Comparison of ENCODE assay signal across 8 mouse cellular contexts in the genomic region with DNA sequence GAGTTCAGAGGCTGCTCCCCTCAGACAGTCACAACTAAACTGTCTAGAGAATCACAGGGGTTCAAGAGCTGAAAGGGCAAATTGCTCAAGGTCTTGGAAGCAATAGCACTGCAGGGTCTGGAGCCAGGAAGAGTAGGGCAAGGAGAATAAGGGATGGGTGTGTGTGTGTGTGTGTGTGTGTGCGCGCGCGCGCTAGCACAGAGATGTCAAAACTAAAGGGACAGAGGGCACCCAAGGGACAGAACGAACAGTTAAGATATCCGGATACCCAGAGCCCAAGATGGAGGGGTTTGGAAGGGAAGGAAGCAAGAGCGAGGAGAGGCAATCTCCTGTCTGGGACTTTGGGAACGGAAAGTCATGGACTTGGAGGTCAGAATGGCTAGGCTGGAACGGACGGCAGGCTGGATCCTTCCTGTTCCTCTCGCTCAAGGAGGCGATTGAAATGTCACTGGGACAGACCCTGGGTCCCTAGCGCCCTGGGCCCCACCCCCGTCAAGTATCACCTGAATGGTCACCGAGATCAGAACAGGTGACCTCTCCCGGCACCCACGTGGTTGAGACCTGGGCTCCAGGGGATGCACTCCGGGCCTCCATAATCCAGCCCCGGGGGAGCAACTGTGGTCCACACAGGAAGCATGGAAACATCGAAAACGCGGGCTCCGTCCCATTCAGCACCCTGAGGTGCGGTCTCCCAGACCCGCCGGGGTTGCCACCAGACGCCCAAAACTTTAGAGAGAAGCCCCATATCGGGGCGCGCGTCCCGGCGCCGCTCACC. TPM values are rescaled to one million over a fixed set of nuclear protein-coding genes. Genes with fewer than 3 reads are reported as not detected.
DNase-seq lines count a peak whose midpoint lies in the region; ATAC-seq and TF ChIP-seq lines count a peak whose summit lies in the region.
"Had no signal": no experiment of that assay in that cellular context is flagged by ENCODE, and none has a peak within 500 bp of the region (broad histone marks: within the 10 kb centered on the region; RNA-seq: fewer than 3 reads in every experiment).

No protein-coding gene starts in this region.

- peak overlapping the region; percentile 92 for H3K4me2 ChIP-seq in hindbrain, embryonic 14.5 days (replicated peaks)

- H3K36me3 ChIP-seq in testis, adult 2 months (ENCODE audit: control insufficient read depth, insufficient read depth, low read length) = no peaks in the 10 kb centered on the region; the same call in 1 of the 2 replicates
- peaks cover 66% of the 10 kb centered on the region for H3K36me3 ChIP-seq in hindbrain, embryonic 14.5 days (replicated peaks; ENCODE audit: control insufficient read depth, insufficient read depth)

- TF ChIP-seq POLR2A in testis, adult 2 months (IDR thresholded peaks at IDR 0.05; ENCODE audit: control insufficient read depth, low read depth, low read length) = no peak

- no peaks in the 10 kb centered on the region for H3K9me3 ChIP-seq in hindbrain, embryonic 14.5 days (ENCODE audit: control insufficient read depth, low read length)

- peak overlapping the region; percentile 95 for H3K4me3 ChIP-seq in testis, adult 2 months (ENCODE audit: control insufficient read depth, low read depth, low read length)
- peak overlapping the region; percentile 98 for H3K4me3 ChIP-seq in hindbrain, embryonic 14.5 days (replicated peaks; ENCODE audit: low read length)

- no peak for TF ChIP-seq CTCF in testis, adult 2 months (IDR thresholded peaks at IDR 0.05; ENCODE audit: control insufficient read depth, insufficient read depth, insufficient replicate concordance, low read depth, low read length)

- 5% methylated on average over 35 of the region's 35 CpGs for WGBS in hindbrain, embryonic 14.5 days

- no peak for DNase-seq in testis, postnatal 10 days (ENCODE audit: low spot score)
- DNase-seq in c-Kit-positive CD71-positive TER-119-positive erythroid progenitor cells, embryonic 14.5 days (ENCODE audit: low spot score) = peak; percentile 21
- no peak for DNase-seq in hindbrain, embryonic 14.5 days (ENCODE audit: low spot score)
- no peak for DNase-seq in right cerebral cortex, postnatal 36 days (ENCODE audit: low spot score in 2 of 2)
- DNase-seq in ovary, postnatal 36 days (ENCODE audit: low spot score) = no peak

- H3K27ac ChIP-seq in testis, adult 2 months (ENCODE audit: control insufficient read depth, insufficient read depth, low read depth, low read length) = peak overlapping the region; percentile 66
- peak overlapping the region; percentile 71 for H3K27ac ChIP-seq in hindbrain, embryonic 14.5 days

- H3K27me3 ChIP-seq in testis, adult 2 months (ENCODE audit: control insufficient read depth, insufficient read depth, low read length) = no peaks in the 10 kb centered on the region
- no peaks in the 10 kb centered on the region for H3K27me3 ChIP-seq in hindbrain, embryonic 14.5 days (ENCODE audit: control insufficient read depth, insufficient read depth, low read length)

- H3K9ac ChIP-seq in hindbrain, embryonic 14.5 days = peak overlapping the region; percentile 93

- H3K4me1 ChIP-seq in testis, adult 2 months (ENCODE audit: control insufficient read depth, insufficient read depth, low read length) = peaks cover 9% of the 10 kb centered on the region
- peaks cover 14% of the 10 kb centered on the region for H3K4me1 ChIP-seq in hindbrain, embryonic 14.5 days (replicated peaks; ENCODE audit: control insufficient read depth, insufficient read depth, low read length)

- peak; percentile 60 for ATAC-seq in hindbrain, embryonic 14.5 days (ENCODE audit: low FRiP score)
- peak; percentile 12 for ATAC-seq in megakaryocyte progenitor cell, adult 5-6 weeks (replicated peaks; ENCODE audit: poor library complexity)

RNA-seq across cellular contexts. Expression of a gene that starts 0.5 kb away (rescaled TPM):
- polyA plus RNA-seq in testis, adult 2 months (2012; rRNA removed) = 25.6 and 27.6 TPM in 2 replicates
- polyA plus RNA-seq in hindbrain, embryonic 14.5 days (2014; fragmentation: Nextera tagmentation; extraction: Ambion mirVana) = 125 and 137 TPM in 2 replicates
- total RNA-seq in megakaryocyte progenitor cell, adult 5-6 weeks (2015) = 41.2 and 45.2 TPM in 2 replicates
- 37.6 and 51.9 TPM in 2 replicates for total RNA-seq in megakaryocyte progenitor cell, adult 5-6 weeks (2017)

RNA-seq across cellular contexts. Expression of a gene that starts 9.3 kb away (rescaled TPM):
- polyA plus RNA-seq in testis, adult 2 months (2012; rRNA removed) = 24.9 and 31.9 TPM in 2 replicates
- 19.1 and 21.0 TPM in 2 replicates for polyA plus RNA-seq in hindbrain, embryonic 14.5 days (2014; fragmentation: Nextera tagmentation; extraction: Ambion mirVana)
- total RNA-seq in megakaryocyte progenitor cell, adult 5-6 weeks (2015) = not detected in 2 replicates
- total RNA-seq in megakaryocyte progenitor cell, adult 5-6 weeks (2017) = 0.25 and 0.34 TPM in 2 replicates
- total RNA-seq: hematopoietic stem cell, adult 5-6 weeks had no signal

RNA-seq across cellular contexts. Expression of a gene that starts 20.4 kb away (rescaled TPM):
- 408 and 454 TPM in 2 replicates for polyA plus RNA-seq in testis, adult 2 months (2012; rRNA removed)
- 0.74 and 0.91 TPM in 2 replicates for polyA plus RNA-seq in hindbrain, embryonic 14.5 days (2014; fragmentation: Nextera tagmentation; extraction: Ambion mirVana)
- not detected in 2 replicates for total RNA-seq in megakaryocyte progenitor cell, adult 5-6 weeks (2015)
- total RNA-seq in megakaryocyte progenitor cell, adult 5-6 weeks (2017) = not detected in 2 replicates
- total RNA-seq: hematopoietic stem cell, adult 5-6 weeks had no signal

RNA-seq across cellular contexts. Expression of a gene that starts 27.2 kb away (rescaled TPM):
- polyA plus RNA-seq in testis, adult 2 months (2012; rRNA removed) = 126 and 127 TPM in 2 replicates
- polyA plus RNA-seq in hindbrain, embryonic 14.5 days (2014; fragmentation: Nextera tagmentation; extraction: Ambion mirVana) = 75.2 and 78.3 TPM in 2 replicates
- total RNA-seq in megakaryocyte progenitor cell, adult 5-6 weeks (2015) = 44.5 and 67.5 TPM in 2 replicates
- total RNA-seq in megakaryocyte progenitor cell, adult 5-6 weeks (2017) = 64.6 and 68.9 TPM in 2 replicates

RNA-seq across cellular contexts. Expression of a gene that starts 33.8 kb away (rescaled TPM):
- polyA plus RNA-seq in testis, adult 2 months (2012; rRNA removed) = 13.9 and 19.5 TPM in 2 replicates
- 33.8 and 35.2 TPM in 2 replicates for polyA plus RNA-seq in hindbrain, embryonic 14.5 days (2014; fragmentation: Nextera tagmentation; extraction: Ambion mirVana)
- 3.6 and 4.5 TPM in 2 replicates for total RNA-seq in megakaryocyte progenitor cell, adult 5-6 weeks (2015)
- 1.6 and 2.7 TPM in 2 replicates for total RNA-seq in megakaryocyte progenitor cell, adult 5-6 weeks (2017)

Comparison
In these comparisons a context has a peak if more than half of its experiments do, and no peak if none do; other contexts are left out.
1. RNA of a gene that starts 20.4 kb away (polyA plus RNA-seq): 408 to 454 TPM in testis, adult 2 months; 0.74 to 0.91 TPM in hindbrain, embryonic 14.5 days; every median in the first group is over 100 times any median in the second.